Mouse (Mus musculus): ENCODE measurements around the gene Defb20. TPM values are rescaled to one million over a fixed set of nuclear protein-coding genes. Genes with fewer than 3 reads are reported as not detected.
"Not testable (repeated sequence)": the region's sequence is repeated elsewhere in the genome, so short reads cannot be mapped to it uniquely, and the experiment has no call there.

Defb20 gene
- polyA plus RNA-seq (2016; fragmentation: Nextera tagmentation; extraction: Ambion mirVana): not detected in 2 replicates

DNA sequence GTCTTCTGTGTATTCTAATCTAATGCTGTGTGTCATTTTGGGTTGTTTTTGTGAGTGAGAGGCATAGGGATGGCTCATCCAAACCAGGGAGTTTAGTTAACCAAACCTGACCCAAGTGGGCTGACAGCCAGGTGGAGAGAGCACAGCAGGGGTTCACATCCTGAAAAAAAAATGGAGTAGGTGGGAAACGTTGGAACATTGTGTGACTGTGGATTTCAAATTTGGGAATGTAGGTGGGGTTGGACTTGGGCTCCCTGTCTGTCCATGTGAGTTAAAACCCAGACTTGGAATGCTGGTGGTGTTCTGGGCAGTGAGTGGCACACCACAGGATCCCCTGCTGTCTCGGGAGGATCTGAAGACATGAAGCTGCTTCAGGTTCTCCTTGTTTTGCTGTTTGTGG, at the start of gene Defb20:
Gene Defb20 (plus strand): TSS at position 301 of the 400 bp plus-strand sequence.
- Histone ChIP-seq H3K36me3 (replicated peaks) (no peaks in the 10 kb centered on the region), H3K27me3 (replicated peaks; ENCODE audit: low read depth, poor library complexity, severe bottlenecking) (no peaks in the 10 kb centered on the region), H3K27ac (replicated peaks) (no peak within 1 kb of the TSS), H3K4me3 (no peak within 1 kb of the TSS), H3K9me3 (no peaks in the 10 kb centered on the region), H3K4me1 (no peaks in the 10 kb centered on the region)
- 67% methylated on average over 2 of the region's 2 CpGs for WGBS
- DNase-seq (ENCODE audit: low spot score): no peak

DNA sequence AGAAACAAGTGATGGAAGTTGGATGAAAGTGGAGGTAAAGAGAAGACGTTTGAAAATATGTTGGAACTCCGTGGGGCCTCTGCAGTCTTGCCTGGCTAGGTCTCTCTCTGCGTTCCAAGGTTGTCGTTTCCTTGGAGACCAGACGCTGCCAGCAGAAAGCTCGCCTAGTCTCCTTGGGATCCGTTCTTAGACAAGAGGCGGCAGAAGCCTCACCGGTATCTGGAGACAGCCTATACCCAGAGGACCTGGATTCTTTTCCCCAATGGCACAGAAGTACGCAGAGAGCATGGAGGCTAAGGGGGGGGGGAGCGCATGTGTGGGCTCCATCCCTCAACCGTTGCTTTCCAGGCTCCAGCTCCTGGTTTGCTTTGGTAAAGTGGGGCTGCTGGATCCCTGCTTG, 49.4 kb upstream of the Defb20 start:
- WGBS: 5% methylated on average over 12 of the region's 12 CpGs
- peaks cover 8% of the 10 kb centered on the region for H3K4me1 ChIP-seq
- no peaks in the 10 kb centered on the region for H3K9me3 ChIP-seq
- DNase-seq (ENCODE audit: low spot score): peak; percentile 31
- no peaks in the 10 kb centered on the region for H3K36me3 ChIP-seq (replicated peaks)
- H3K4me3 ChIP-seq: peak overlapping the region; percentile 34
- H3K27me3 ChIP-seq (replicated peaks; ENCODE audit: low read depth, poor library complexity, severe bottlenecking): peaks cover 10% of the 10 kb centered on the region; the same call in 1 of the 2 replicates
- H3K27ac ChIP-seq (replicated peaks): no peak overlapping the region

DNA sequence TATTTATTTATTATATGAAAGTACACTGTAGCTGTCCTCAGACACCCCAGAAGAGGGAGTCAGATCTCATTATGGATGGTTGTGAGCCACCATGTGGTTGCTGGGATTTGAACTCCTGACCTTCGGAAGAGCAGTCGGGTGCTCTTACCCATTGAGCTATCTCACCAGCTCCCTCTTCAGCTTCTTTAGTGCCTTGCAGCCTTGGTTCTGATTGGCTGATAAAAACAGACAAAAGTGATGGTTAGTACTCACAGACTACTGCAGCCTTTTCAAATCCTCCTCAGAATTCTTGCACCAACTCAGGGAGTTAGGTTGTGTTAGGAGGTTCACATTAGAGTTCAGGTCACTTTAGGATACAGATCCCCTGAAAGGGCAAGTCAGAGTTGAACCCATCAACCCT, 48.4 kb upstream of the Defb20 start:
- H3K27me3 ChIP-seq (replicated peaks; ENCODE audit: low read depth, poor library complexity, severe bottlenecking): peaks cover 10% of the 10 kb centered on the region; the same call in 1 of the 2 replicates
- H3K36me3 ChIP-seq (replicated peaks); H3K9me3 ChIP-seq; H3K4me1 ChIP-seq; H3K27ac ChIP-seq (replicated peaks); H3K4me3 ChIP-seq; DNase-seq (ENCODE audit: low spot score): not testable (repeated sequence)
- WGBS: 90% methylated on average over 2 of the region's 2 CpGs

DNA sequence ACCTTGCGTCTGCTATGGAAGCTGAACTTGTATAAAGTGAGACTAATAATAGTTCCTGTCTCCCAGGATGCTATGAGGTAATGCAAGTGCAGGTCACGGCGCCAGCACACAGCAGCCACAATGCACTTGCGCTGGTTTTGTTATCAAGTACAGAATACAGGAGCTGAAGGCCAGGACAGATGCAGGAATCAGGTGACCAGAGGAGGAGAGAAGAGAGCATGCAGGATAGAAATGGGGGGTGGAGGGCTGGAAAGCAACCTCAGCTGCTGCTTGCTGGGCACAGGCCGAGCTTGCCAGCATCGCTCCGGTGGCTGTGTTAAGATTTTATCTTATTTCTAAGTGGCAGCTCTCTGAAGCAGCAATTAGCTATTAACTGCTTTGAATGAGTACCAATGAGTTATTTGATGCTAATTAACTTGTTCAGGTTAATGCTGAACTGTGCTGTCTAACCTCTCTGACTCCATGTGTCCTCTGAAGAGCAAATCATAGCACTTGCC, 40.4 kb upstream of the Defb20 start:
- 76% methylated on average over 7 of the region's 7 CpGs for WGBS
- H3K4me1 ChIP-seq: peaks cover 25% of the 10 kb centered on the region
- no peaks in the 10 kb centered on the region for H3K9me3 ChIP-seq
- H3K27ac ChIP-seq (replicated peaks): no peak overlapping the region
- H3K36me3 ChIP-seq (replicated peaks): no peaks in the 10 kb centered on the region
- DNase-seq (ENCODE audit: low spot score): no peak
- H3K27me3 ChIP-seq (replicated peaks; ENCODE audit: low read depth, poor library complexity, severe bottlenecking): peaks cover 6% of the 10 kb centered on the region; the same call in 1 of the 2 replicates
- no peak overlapping the region for H3K4me3 ChIP-seq

DNA sequence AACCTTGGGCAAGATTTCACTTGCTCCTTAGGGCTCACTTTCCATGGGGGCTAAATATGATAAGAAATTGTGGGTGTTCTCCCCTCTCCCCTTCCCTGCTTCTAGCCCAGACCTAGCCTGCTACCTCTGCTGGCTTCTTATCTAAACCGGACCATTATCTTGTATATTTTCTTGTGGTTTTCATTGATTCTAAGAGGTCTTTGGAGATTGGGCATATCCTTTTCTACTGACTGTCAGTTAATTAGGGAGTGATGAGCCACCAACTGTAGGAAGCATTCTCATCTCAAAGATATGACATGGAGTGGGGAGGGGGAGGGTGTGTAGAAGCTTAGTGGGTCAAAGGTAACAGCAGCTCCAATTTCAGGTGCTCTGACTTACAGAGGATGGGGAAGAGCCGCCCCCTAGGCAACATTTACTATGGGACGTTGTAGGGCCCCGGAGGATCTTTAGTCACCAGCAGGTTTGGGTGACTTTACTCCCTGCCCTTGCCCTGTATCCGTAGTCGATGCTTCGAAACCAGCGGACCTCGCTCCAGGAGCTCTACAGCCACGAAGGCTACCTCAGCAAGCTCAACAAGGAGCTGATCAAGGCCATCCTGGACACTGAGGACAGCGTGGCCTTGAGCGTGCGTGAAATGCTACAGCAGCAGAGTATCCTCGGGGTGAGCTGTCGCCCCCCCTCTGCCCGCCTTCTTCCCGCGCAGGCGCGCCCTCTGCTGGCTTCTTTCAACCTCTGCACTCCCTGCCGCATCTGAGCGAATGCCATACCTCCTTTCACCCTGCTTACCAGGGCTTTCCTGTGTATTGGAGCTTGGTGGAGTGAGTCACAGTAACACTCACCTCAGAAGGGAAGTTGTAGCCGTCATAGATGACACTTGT, 39.6 kb upstream of the Defb20 start:
- peaks cover 6% of the 10 kb centered on the region; the same call in 1 of the 2 replicates for H3K27me3 ChIP-seq (replicated peaks; ENCODE audit: low read depth, poor library complexity, severe bottlenecking)
- H3K27ac ChIP-seq (replicated peaks): peak overlapping the region; percentile 77
- WGBS: 3% methylated on average over 23 of the region's 23 CpGs
- no peaks in the 10 kb centered on the region for H3K9me3 ChIP-seq
- no peaks in the 10 kb centered on the region for H3K36me3 ChIP-seq (replicated peaks)
- H3K4me3 ChIP-seq: peak overlapping the region; percentile 51
- DNase-seq (ENCODE audit: low spot score): peak; percentile 90
- peaks cover 25% of the 10 kb centered on the region for H3K4me1 ChIP-seq

DNA sequence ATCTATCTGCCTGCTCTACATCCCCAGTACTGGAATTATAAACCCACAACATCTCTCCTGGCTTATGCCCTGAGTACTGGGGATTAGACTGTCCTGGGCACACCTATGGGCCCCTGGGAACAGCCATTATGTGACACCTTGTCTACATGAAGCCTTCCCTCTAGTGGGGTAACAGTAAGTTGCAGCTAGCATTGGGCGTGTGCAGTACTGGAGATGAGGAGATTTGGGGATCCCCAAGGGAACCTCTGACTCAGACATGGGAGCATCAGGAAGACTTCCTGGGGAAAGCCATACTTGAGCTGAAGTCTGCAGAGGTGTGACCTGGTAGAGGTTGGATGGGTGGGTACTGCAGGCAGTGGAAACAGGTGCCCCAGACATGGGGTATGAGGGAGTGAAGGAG, 37.9 kb upstream of the Defb20 start:
- WGBS: 76% methylated on average over 1 of the region's 1 CpGs
- no peak for DNase-seq (ENCODE audit: low spot score)
- Histone ChIP-seq H3K36me3 (replicated peaks) (no peaks in the 10 kb centered on the region), H3K9me3 (no peaks in the 10 kb centered on the region), H3K27ac (replicated peaks) (no peak overlapping the region), H3K27me3 (replicated peaks; ENCODE audit: low read depth, poor library complexity, severe bottlenecking) (peaks cover 6% of the 10 kb centered on the region; the same call in 1 of the 2 replicates), H3K4me3 (no peak overlapping the region), H3K4me1 (peaks cover 22% of the 10 kb centered on the region)

DNA sequence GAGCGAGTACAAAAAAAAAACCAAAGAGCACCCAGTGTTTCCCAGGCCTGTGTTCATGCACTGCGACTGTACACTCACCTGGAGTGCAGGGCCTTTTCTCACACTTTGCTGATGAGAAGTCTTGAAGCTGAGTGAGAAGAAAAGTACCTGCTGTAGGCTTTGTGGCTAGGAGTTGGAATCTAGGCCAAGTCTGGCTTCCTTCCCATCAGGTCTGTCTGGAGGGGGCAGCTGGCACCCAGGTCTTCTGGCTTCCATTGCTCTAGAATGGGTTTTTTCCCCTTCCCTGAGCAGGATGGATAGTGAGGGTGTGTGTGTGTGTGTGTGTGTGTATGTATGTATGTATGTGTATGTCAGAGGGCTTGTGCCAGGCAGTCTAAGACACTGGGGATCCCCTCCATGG, 37.0 kb upstream of the Defb20 start:
- Histone ChIP-seq H3K9me3 (no peaks in the 10 kb centered on the region), H3K36me3 (replicated peaks) (no peaks in the 10 kb centered on the region), H3K27me3 (replicated peaks; ENCODE audit: low read depth, poor library complexity, severe bottlenecking) (peaks cover 6% of the 10 kb centered on the region; the same call in 1 of the 2 replicates), H3K4me1 (peaks cover 25% of the 10 kb centered on the region), H3K27ac (replicated peaks) (no peak overlapping the region), H3K4me3 (no peak overlapping the region)
- 88% methylated on average over 2 of the region's 2 CpGs for WGBS
- no peak for DNase-seq (ENCODE audit: low spot score)

DNA sequence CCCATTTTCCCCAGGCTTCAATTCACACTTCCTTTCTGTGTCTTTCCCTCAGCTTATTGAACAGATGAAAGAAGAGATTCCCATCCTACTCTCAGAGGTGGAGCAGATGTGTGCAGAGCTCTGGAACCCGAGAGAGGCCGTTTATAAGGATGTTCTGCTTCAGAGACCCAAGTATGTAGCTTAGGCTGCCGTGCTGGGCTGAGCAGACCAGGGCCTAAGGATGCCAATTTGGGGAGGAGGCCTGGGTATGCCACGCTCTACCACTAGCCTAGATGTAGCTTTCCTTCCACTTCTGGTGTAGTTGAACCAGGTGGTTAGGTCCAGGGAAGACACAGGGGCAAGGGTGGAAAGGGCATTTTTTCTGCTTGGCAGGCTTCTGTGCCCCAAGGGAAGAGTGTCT, 34.5 kb upstream of the Defb20 start:
- Histone ChIP-seq H3K36me3 (replicated peaks) (no peaks in the 10 kb centered on the region), H3K9me3 (no peaks in the 10 kb centered on the region), H3K4me1 (peaks cover 22% of the 10 kb centered on the region), H3K27ac (replicated peaks) (no peak overlapping the region), H3K4me3 (no peak overlapping the region), H3K27me3 (replicated peaks; ENCODE audit: low read depth, poor library complexity, severe bottlenecking) (0 out of 2 replicates have a peak, but pooled peaks cover 4% of the 10 kb centered on the region)
- WGBS: 77% methylated on average over 4 of the region's 4 CpGs
- no peak for DNase-seq (ENCODE audit: low spot score)

DNA sequence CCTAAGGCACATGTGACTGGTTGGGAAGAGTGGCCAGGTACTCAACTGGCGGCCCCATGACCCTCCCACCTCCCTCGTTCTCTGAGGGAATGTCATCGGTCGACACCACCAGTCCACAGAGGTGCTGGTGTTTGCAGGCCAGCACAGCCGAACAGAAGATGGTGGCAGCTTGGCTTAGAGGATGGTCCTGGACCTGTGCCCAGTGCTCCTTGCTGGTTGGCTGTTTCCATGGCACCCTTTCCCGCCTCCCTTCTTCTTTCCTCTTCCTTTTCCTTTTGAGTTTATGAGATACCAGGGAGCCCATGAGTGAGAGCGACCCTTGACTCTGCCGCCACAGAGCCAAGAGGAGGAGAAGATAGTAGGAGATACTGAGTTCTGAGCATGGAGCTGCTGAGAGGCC, 33.6 kb upstream of the Defb20 start:
- H3K4me3 ChIP-seq: no peak overlapping the region
- no peaks in the 10 kb centered on the region for H3K36me3 ChIP-seq (replicated peaks)
- peaks cover 27% of the 10 kb centered on the region for H3K4me1 ChIP-seq
- 0 out of 2 replicates have a peak, but pooled peaks cover 4% of the 10 kb centered on the region for H3K27me3 ChIP-seq (replicated peaks; ENCODE audit: low read depth, poor library complexity, severe bottlenecking)
- no peaks in the 10 kb centered on the region for H3K9me3 ChIP-seq
- WGBS: 90% methylated on average over 8 of the region's 8 CpGs
- DNase-seq (ENCODE audit: low spot score): no peak
- no peak overlapping the region for H3K27ac ChIP-seq (replicated peaks)

DNA sequence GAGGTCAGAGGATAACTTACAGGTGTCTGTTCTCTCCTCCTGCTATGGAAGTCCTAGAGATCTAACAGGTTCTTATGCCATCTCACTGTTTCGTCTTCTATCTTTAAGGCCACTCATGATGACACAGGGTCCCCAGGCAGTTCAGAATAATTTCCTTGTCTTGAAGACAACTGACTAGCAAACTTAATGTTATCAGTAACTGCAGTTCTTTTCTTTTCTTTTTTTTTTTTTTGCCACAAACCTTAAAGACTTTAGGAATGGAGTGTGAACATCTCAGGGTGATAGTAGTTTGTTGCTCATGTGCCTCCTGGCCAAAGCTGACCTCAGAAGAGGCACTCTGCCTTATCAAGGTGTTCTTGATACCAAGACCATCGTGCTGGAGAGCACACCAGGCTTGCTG, 30.2 kb upstream of the Defb20 start:
- no peaks in the 10 kb centered on the region for H3K9me3 ChIP-seq
- 75% methylated on average over 2 of the region's 2 CpGs for whole genome bisulfite sequencing
- DNase-seq (ENCODE audit: low spot score): no peak
- H3K27ac ChIP-seq (replicated peaks): 0 out of 2 replicates have a peak overlapping the region, but pooled peaks have one; percentile 61
- H3K36me3 ChIP-seq (replicated peaks): no peaks in the 10 kb centered on the region
- 0 out of 2 replicates have a peak, but pooled peaks cover 4% of the 10 kb centered on the region for H3K27me3 ChIP-seq (replicated peaks; ENCODE audit: low read depth, poor library complexity, severe bottlenecking)
- H3K4me1 ChIP-seq: peaks cover 34% of the 10 kb centered on the region
- H3K4me3 ChIP-seq: no peak overlapping the region

DNA sequence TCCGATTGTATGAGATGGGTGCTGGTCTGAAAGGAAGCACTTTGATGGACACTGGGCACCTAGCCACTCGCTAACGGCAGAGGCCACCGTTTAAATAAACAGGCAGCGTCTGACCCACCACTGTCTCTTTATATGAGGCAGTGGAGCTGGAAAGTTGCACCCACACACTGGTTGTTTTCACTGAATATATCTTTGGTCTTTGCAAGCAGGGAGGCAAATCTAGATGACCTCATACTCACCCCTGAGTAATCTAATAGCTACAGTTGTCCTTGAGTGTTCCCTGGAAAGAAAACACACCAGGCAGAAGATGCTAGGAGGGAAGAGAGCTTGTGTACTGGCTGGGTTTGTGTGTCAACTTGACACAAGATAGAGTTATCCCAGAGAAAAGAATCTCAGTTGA, 29.4 kb upstream of the Defb20 start:
- H3K4me1 ChIP-seq: peaks cover 34% of the 10 kb centered on the region
- peak overlapping the region; percentile 61; the same call in 1 of the 2 replicates for H3K27ac ChIP-seq (replicated peaks)
- H3K9me3 ChIP-seq: no peaks in the 10 kb centered on the region
- no peaks in the 10 kb centered on the region for H3K36me3 ChIP-seq (replicated peaks)
- H3K27me3 ChIP-seq (replicated peaks; ENCODE audit: low read depth, poor library complexity, severe bottlenecking): 0 out of 2 replicates have a peak, but pooled peaks cover 4% of the 10 kb centered on the region
- no peak for DNase-seq (ENCODE audit: low spot score)
- H3K4me3 ChIP-seq: no peak overlapping the region
- 65% methylated on average over 5 of the region's 5 CpGs for WGBS

DNA sequence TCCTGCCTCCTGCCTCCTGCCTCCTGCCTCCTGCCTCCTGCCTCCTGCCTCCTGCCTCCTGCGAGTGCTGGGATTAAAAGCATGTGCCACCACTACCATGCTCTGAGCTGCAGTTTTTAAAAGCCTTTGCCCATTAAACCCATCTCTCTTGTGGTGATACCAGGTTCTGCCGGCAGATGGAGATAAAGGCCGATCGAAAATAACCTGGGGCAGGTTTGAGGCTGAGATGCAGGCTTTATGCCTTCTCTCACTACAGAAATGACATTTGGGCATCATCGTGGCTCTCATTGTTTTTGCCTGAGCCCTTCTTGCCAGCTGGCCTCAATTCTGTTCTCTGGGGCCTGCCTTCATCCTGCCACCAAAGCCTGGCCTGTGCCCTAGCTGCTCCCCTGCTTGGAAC, 26.6 kb upstream of the Defb20 start:
- Histone ChIP-seq H3K27me3 (replicated peaks; ENCODE audit: low read depth, poor library complexity, severe bottlenecking) (0 out of 2 replicates have a peak, but pooled peaks cover 4% of the 10 kb centered on the region), H3K27ac (replicated peaks) (no peak overlapping the region), H3K9me3 (no peaks in the 10 kb centered on the region), H3K4me1 (peaks cover 25% of the 10 kb centered on the region), H3K4me3 (no peak overlapping the region), H3K36me3 (replicated peaks) (no peaks in the 10 kb centered on the region)
- WGBS: 7% methylated on average over 5 of the region's 5 CpGs
- peak; percentile 71 for DNase-seq (ENCODE audit: low spot score)
